Mouse (Mus musculus) frontal cortex, postnatal 10 days (tissue): Measurements from ENCODE around the gene Olfr125.

Source experiments
- DNase-seq, 2 experiments: peaks; one replicate each; pipeline ENCODE4 v3.0.0; 2022; ENCODE audit warnings: low spot score in 2 of 2, mixed read lengths in 1 of 2

Gene Olfr125

GRCm38 (mm10) chr17:37832649-37833048 is at the start of gene Olfr125:
Gene Olfr125 (plus strand): TSS chr17:37832949.
- no peak for DNase-seq

- no peak for DNase-seq
These were observed 39.5 kb upstream of the Olfr125 start, which contains the start of gene Olfr123 for GRCm38 (mm10) chr17:37793229-37793628. Gene Olfr123 (plus strand): TSS chr17:37793529.

DNA sequence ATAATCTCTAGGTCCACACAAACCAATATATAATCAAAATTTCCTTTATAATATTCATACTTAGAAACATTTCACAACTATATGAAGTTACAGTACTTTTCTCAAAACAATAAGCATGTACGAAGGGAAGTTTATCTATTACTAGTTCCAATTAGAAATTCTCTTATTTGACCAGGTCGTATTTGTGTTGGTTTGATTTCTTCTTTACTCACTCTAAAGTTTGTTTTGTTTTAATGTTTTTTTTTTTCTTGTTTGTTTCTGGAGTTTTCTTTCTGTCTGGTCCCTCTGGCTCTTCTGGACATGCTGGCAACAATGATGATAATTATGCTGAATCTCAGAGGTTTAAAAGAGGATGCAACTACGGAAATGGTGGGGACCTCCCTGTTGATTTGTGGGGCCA is 33.2 kb upstream of the Olfr125 start, which contains the start of gene Olfr124:
Gene Olfr124, plus strand, starts transcription at position 301 of the 400 bp plus-strand sequence.
- no peak for DNase-seq

GRCm38 (mm10) chr17:37847183-37847582 is 14.4 kb downstream of the Olfr125 start, which contains the start of gene Olfr126:
Gene Olfr126 (plus strand): TSS chr17:37847483.
- DNase-seq: no peak

GRCm38 (mm10) chr17:37863901-37864300 is 31.2 kb downstream of the Olfr125 start:
- DNase-seq: no peak

GRCm38 (mm10) chr17:37869676-37870205 is 37.0 kb downstream of the Olfr125 start:
- DNase-seq: no peak

- DNase-seq: no peak
These were observed 41.1 kb downstream of the Olfr125 start for GRCm38 (mm10) chr17:37873830-37874229.
